Mouse (Mus musculus): Measurements from ENCODE around the gene Pars2. TPM values are rescaled to one million over a fixed set of nuclear protein-coding genes. Genes with fewer than 3 reads are reported as not detected.

The Pars2 gene
- polyA plus RNA-seq, 1 experiment from 2014 or later, result 12.7 TPM

GRCm38 (mm10) chr4:106652546-106652945 lies 1.7 kb downstream of the Pars2 start:
- Histone ChIP-seq H3K4me2 (ENCODE audit: low read length) (no peak overlapping the region), H3K36me3 (ENCODE audit: control insufficient read depth, insufficient read depth, low read length) (peaks cover 27% of the 10 kb centered on the region), H3K4me3 (ENCODE audit: low read depth, low read length) (no peak overlapping the region), H3K9me3 (replicated peaks; ENCODE audit: control insufficient read depth, low read length) (no peaks in the 10 kb centered on the region), H3K27ac (ENCODE audit: low read depth, low read length) (no peak overlapping the region), H3K4me1 (ENCODE audit: control insufficient read depth, insufficient read depth, low read length) (peaks cover 6% of the 10 kb centered on the region), H3K9ac (ENCODE audit: low read length) (no peak overlapping the region), H3K27me3 (replicated peaks; ENCODE audit: control insufficient read depth, insufficient read depth, low read length) (no peaks in the 10 kb centered on the region)
- WGBS, result 93% methylated on average over 3 of the region's 3 CpGs
- DNase-seq (ENCODE audit: low spot score), result no peak
- ATAC-seq, result no peak

- H3K4me2 ChIP-seq (ENCODE audit: low read length), result no peak overlapping the region
- peaks cover 6% of the 10 kb centered on the region for H3K4me1 ChIP-seq (ENCODE audit: control insufficient read depth, insufficient read depth, low read length)
- H3K27me3 ChIP-seq (replicated peaks; ENCODE audit: control insufficient read depth, insufficient read depth, low read length), result no peaks in the 10 kb centered on the region
- ATAC-seq, result no peak
- no peak overlapping the region for H3K27ac ChIP-seq (ENCODE audit: low read depth, low read length)
- 96% methylated on average over 15 of the region's 15 CpGs for WGBS
- H3K9me3 ChIP-seq (replicated peaks; ENCODE audit: control insufficient read depth, low read length), result no peaks in the 10 kb centered on the region
- DNase-seq (ENCODE audit: low spot score), result no peak
- H3K4me3 ChIP-seq (ENCODE audit: low read depth, low read length), result no peak overlapping the region
- H3K36me3 ChIP-seq (ENCODE audit: control insufficient read depth, insufficient read depth, low read length), result peaks cover 32% of the 10 kb centered on the region
- no peak overlapping the region for H3K9ac ChIP-seq (ENCODE audit: low read length)
Observed at GRCm38 (mm10) chr4:106653051-106653450, 2.2 kb downstream of the Pars2 start.

- no peak overlapping the region for H3K27ac ChIP-seq (ENCODE audit: low read depth, low read length)
- no peaks in the 10 kb centered on the region for H3K9me3 ChIP-seq (replicated peaks; ENCODE audit: control insufficient read depth, low read length)
- DNase-seq (ENCODE audit: low spot score) (no peak), ATAC-seq (no peak)
- H3K4me3 ChIP-seq (ENCODE audit: low read depth, low read length), result no peak overlapping the region
- no peak overlapping the region for H3K4me2 ChIP-seq (ENCODE audit: low read length)
- no peaks in the 10 kb centered on the region for H3K27me3 ChIP-seq (replicated peaks; ENCODE audit: control insufficient read depth, insufficient read depth, low read length)
- H3K36me3 ChIP-seq (ENCODE audit: control insufficient read depth, insufficient read depth, low read length), result peaks cover 45% of the 10 kb centered on the region
- no peak overlapping the region for H3K9ac ChIP-seq (ENCODE audit: low read length)
- H3K4me1 ChIP-seq (ENCODE audit: control insufficient read depth, insufficient read depth, low read length), result peaks cover 6% of the 10 kb centered on the region
- 92% methylated on average over 10 of the region's 10 CpGs for WGBS
Observed at GRCm38 (mm10) chr4:106655681-106656080, 4.8 kb downstream of the Pars2 start.

- Histone ChIP-seq H3K36me3 (ENCODE audit: control insufficient read depth, insufficient read depth, low read length) (peaks cover 89% of the 10 kb centered on the region), H3K9me3 (replicated peaks; ENCODE audit: control insufficient read depth, low read length) (no peaks in the 10 kb centered on the region), H3K4me3 (ENCODE audit: low read depth, low read length) (no peak overlapping the region), H3K4me1 (ENCODE audit: control insufficient read depth, insufficient read depth, low read length) (no peaks in the 10 kb centered on the region), H3K27me3 (replicated peaks; ENCODE audit: control insufficient read depth, insufficient read depth, low read length) (no peaks in the 10 kb centered on the region), H3K27ac (ENCODE audit: low read depth, low read length) (no peak overlapping the region), H3K4me2 (ENCODE audit: low read length) (no peak overlapping the region), H3K9ac (ENCODE audit: low read length) (no peak overlapping the region)
- no peak for DNase-seq (ENCODE audit: low spot score)
- no peak for ATAC-seq
- WGBS, result 89% methylated on average over 5 of the region's 5 CpGs
Observed at GRCm38 (mm10) chr4:106663956-106664470, 13.1 kb downstream of the Pars2 start.

- ATAC-seq (no peak), DNase-seq (ENCODE audit: low spot score) (no peak)
- Histone ChIP-seq H3K4me1 (ENCODE audit: control insufficient read depth, insufficient read depth, low read length) (no peaks in the 10 kb centered on the region), H3K4me3 (ENCODE audit: low read depth, low read length) (no peak overlapping the region), H3K36me3 (ENCODE audit: control insufficient read depth, insufficient read depth, low read length) (peaks cover 93% of the 10 kb centered on the region), H3K27ac (ENCODE audit: low read depth, low read length) (no peak overlapping the region), H3K9ac (ENCODE audit: low read length) (no peak overlapping the region), H3K9me3 (replicated peaks; ENCODE audit: control insufficient read depth, low read length) (no peaks in the 10 kb centered on the region), H3K27me3 (replicated peaks; ENCODE audit: control insufficient read depth, insufficient read depth, low read length) (no peaks in the 10 kb centered on the region), H3K4me2 (ENCODE audit: low read length) (no peak overlapping the region)
- WGBS, result 91% methylated on average over 6 of the region's 6 CpGs
Observed at GRCm38 (mm10) chr4:106664697-106665096, 13.8 kb downstream of the Pars2 start.

- ATAC-seq, result no peak
- no peak overlapping the region for H3K4me2 ChIP-seq (ENCODE audit: low read length)
- DNase-seq (ENCODE audit: low spot score), result no peak
- WGBS, result 100% methylated on average over 2 of the region's 2 CpGs
- H3K9me3 ChIP-seq (replicated peaks; ENCODE audit: control insufficient read depth, low read length), result no peaks in the 10 kb centered on the region
- no peaks in the 10 kb centered on the region for H3K27me3 ChIP-seq (replicated peaks; ENCODE audit: control insufficient read depth, insufficient read depth, low read length)
- no peak overlapping the region for H3K4me3 ChIP-seq (ENCODE audit: low read depth, low read length)
- peaks cover 93% of the 10 kb centered on the region for H3K36me3 ChIP-seq (ENCODE audit: control insufficient read depth, insufficient read depth, low read length)
- H3K27ac ChIP-seq (ENCODE audit: low read depth, low read length), result no peak overlapping the region
- no peak overlapping the region for H3K9ac ChIP-seq (ENCODE audit: low read length)
- H3K4me1 ChIP-seq (ENCODE audit: control insufficient read depth, insufficient read depth, low read length), result no peaks in the 10 kb centered on the region
Observed at GRCm38 (mm10) chr4:106665269-106665668, 14.4 kb downstream of the Pars2 start.

- DNase-seq (ENCODE audit: low spot score) (no peak), ATAC-seq (no peak)
- no peaks in the 10 kb centered on the region for H3K9me3 ChIP-seq (replicated peaks; ENCODE audit: control insufficient read depth, low read length)
- no peaks in the 10 kb centered on the region for H3K4me1 ChIP-seq (ENCODE audit: control insufficient read depth, insufficient read depth, low read length)
- WGBS, result 91% methylated on average over 10 of the region's 10 CpGs
- no peak overlapping the region for H3K27ac ChIP-seq (ENCODE audit: low read depth, low read length)
- H3K27me3 ChIP-seq (replicated peaks; ENCODE audit: control insufficient read depth, insufficient read depth, low read length), result no peaks in the 10 kb centered on the region
- peaks cover 93% of the 10 kb centered on the region for H3K36me3 ChIP-seq (ENCODE audit: control insufficient read depth, insufficient read depth, low read length)
- H3K4me3 ChIP-seq (ENCODE audit: low read depth, low read length), result no peak overlapping the region
- no peak overlapping the region for H3K9ac ChIP-seq (ENCODE audit: low read length)
- no peak overlapping the region for H3K4me2 ChIP-seq (ENCODE audit: low read length)
Observed at GRCm38 (mm10) chr4:106665673-106666072, 14.8 kb downstream of the Pars2 start.

GRCm38 (mm10) chr4:106666546-106666945 lies 15.7 kb downstream of the Pars2 start:
- Histone ChIP-seq H3K27ac (ENCODE audit: low read depth, low read length) (no peak overlapping the region), H3K4me3 (ENCODE audit: low read depth, low read length) (no peak overlapping the region), H3K9ac (ENCODE audit: low read length) (no peak overlapping the region), H3K9me3 (replicated peaks; ENCODE audit: control insufficient read depth, low read length) (no peaks in the 10 kb centered on the region), H3K4me2 (ENCODE audit: low read length) (no peak overlapping the region), H3K27me3 (replicated peaks; ENCODE audit: control insufficient read depth, insufficient read depth, low read length) (no peaks in the 10 kb centered on the region), H3K4me1 (ENCODE audit: control insufficient read depth, insufficient read depth, low read length) (no peaks in the 10 kb centered on the region), H3K36me3 (ENCODE audit: control insufficient read depth, insufficient read depth, low read length) (peaks cover 94% of the 10 kb centered on the region)
- DNase-seq (ENCODE audit: low spot score) (no peak), ATAC-seq (no peak)
- 95% methylated on average over 2 of the region's 2 CpGs for WGBS

GRCm38 (mm10) chr4:106676749-106677148 lies 25.9 kb downstream of the Pars2 start:
- DNase-seq (ENCODE audit: low spot score) (no peak), ATAC-seq (no peak)
- Histone ChIP-seq H3K27me3 (replicated peaks; ENCODE audit: control insufficient read depth, insufficient read depth, low read length) (no peaks in the 10 kb centered on the region), H3K4me1 (ENCODE audit: control insufficient read depth, insufficient read depth, low read length) (peaks cover 7% of the 10 kb centered on the region), H3K27ac (ENCODE audit: low read depth, low read length) (no peak overlapping the region), H3K9me3 (replicated peaks; ENCODE audit: control insufficient read depth, low read length) (no peaks in the 10 kb centered on the region), H3K36me3 (ENCODE audit: control insufficient read depth, insufficient read depth, low read length) (peaks cover 45% of the 10 kb centered on the region), H3K4me3 (ENCODE audit: low read depth, low read length) (no peak overlapping the region), H3K4me2 (ENCODE audit: low read length) (no peak overlapping the region), H3K9ac (ENCODE audit: low read length) (no peak overlapping the region)
- WGBS, result 94% methylated on average over 5 of the region's 5 CpGs

All from forebrain, embryonic 14.5 days (tissue).